ENCODE assay signal across 9 mouse cellular contexts in genomic region chr1:190978001-190978400, GRCm38 (mm10). TPM values are rescaled to one million over a fixed set of nuclear protein-coding genes. Genes with fewer than 3 reads are reported as not detected.
A peak's percentile ranks its signal among the peaks of the same experiment; 100 is the strongest.
DNase-seq lines count a peak whose midpoint lies in the region; ATAC-seq and TF ChIP-seq lines count a peak whose summit lies in the region.
"Had no signal": no experiment of that assay in that cellular context is flagged by ENCODE, and none has a peak within 500 bp of the region (broad histone marks: within the 10 kb centered on the region; RNA-seq: fewer than 3 reads in every experiment).

No protein-coding gene starts in this region.

- peak overlapping the region; percentile 30 for H3K9ac ChIP-seq in lung, postnatal 0 days (replicated peaks; ENCODE audit: low read depth)
- H3K9ac ChIP-seq in limb, embryonic 11.5 days (ENCODE audit: low read length), result peak overlapping the region; percentile 86

- no peak for TF ChIP-seq CTCF in cerebellum, adult 2 months (IDR thresholded peaks at IDR 0.05; ENCODE audit: borderline replicate concordance, insufficient read depth, low read depth, low read length)
- no peak for TF ChIP-seq CTCF in lung, postnatal 0 days (IDR thresholded peaks at IDR 0.05)
- TF ChIP-seq CTCF in lung, adult 2 months (IDR thresholded peaks at IDR 0.05; ENCODE audit: insufficient read depth, low read length), result no peak

- no peak for TF ChIP-seq EP300 in lung, postnatal 0 days (IDR thresholded peaks at IDR 0.05)

- DNase-seq in cerebellum, adult 2 months, result peak; percentile 23 to 38
- DNase-seq in cerebellum, adult 11-12 months, result no peak
- DNase-seq in lung, postnatal 0 days (ENCODE audit: low spot score), result no peak
- DNase-seq in lung, adult 2 months, result no peak
- peak; percentile 53 for DNase-seq in limb, embryonic 11.5 days (ENCODE audit: low spot score)
- peak; percentile 37 for DNase-seq in retina, embryonic 14.5 days (ENCODE audit: low spot score)
- no peak for DNase-seq in frontal cortex, postnatal 36 days (ENCODE audit: low spot score in 2 of 2)
- DNase-seq in thymus, postnatal 4 days, result no peak

- peak overlapping the region; percentile 42 for H3K4me3 ChIP-seq in cerebellum, adult 2 months (replicated peaks; ENCODE audit: insufficient read depth, low read depth, low read length)
- peak overlapping the region; percentile 51 for H3K4me3 ChIP-seq in lung, postnatal 0 days (ENCODE audit: low read depth, low read length)
- H3K4me3 ChIP-seq in lung, adult 2 months (replicated peaks; ENCODE audit: extremely low read depth, low read depth, low read length), result no peak overlapping the region
- peak overlapping the region; percentile 68 for H3K4me3 ChIP-seq in limb, embryonic 11.5 days (ENCODE audit: low read depth, low read length)

- no peaks in the 10 kb centered on the region; the same call in 1 of the 2 replicates for H3K4me1 ChIP-seq in cerebellum, adult 2 months (ENCODE audit: control insufficient read depth, insufficient read depth, low read length)
- H3K4me1 ChIP-seq in lung, postnatal 0 days (ENCODE audit: insufficient read depth, low read depth, low read length), result peaks cover 3% of the 10 kb centered on the region; the same call in 1 of the 2 replicates
- H3K4me1 ChIP-seq in lung, adult 2 months (ENCODE audit: control insufficient read depth, insufficient read depth, low read length), result no peaks in the 10 kb centered on the region; the same call in 1 of the 2 replicates
- H3K4me1 ChIP-seq in limb, embryonic 11.5 days (ENCODE audit: control insufficient read depth, insufficient read depth, low read length), result peaks cover 14% of the 10 kb centered on the region

- H3K9me3 ChIP-seq in lung, postnatal 0 days (ENCODE audit: low read length), result no peaks in the 10 kb centered on the region
- H3K9me3 ChIP-seq in limb, embryonic 11.5 days (ENCODE audit: control insufficient read depth, low read length), result no peaks in the 10 kb centered on the region

- no peaks in the 10 kb centered on the region for H3K27me3 ChIP-seq in cerebellum, adult 2 months (ENCODE audit: control insufficient read depth, insufficient read depth, low read length)
- H3K27me3 ChIP-seq in lung, postnatal 0 days (replicated peaks; ENCODE audit: insufficient read depth, low read length), result no peaks in the 10 kb centered on the region
- no peaks in the 10 kb centered on the region for H3K27me3 ChIP-seq in limb, embryonic 11.5 days (ENCODE audit: control insufficient read depth, insufficient read depth, low read length)

- H3K27ac ChIP-seq in cerebellum, adult 2 months (ENCODE audit: insufficient read depth, low read length), result no peak overlapping the region
- H3K27ac ChIP-seq in lung, postnatal 0 days (ENCODE audit: low read length), result no peak overlapping the region
- H3K27ac ChIP-seq in limb, embryonic 11.5 days (replicated peaks; ENCODE audit: low read depth, low read length), result no peak overlapping the region

- H3K36me3 ChIP-seq in lung, postnatal 0 days (ENCODE audit: insufficient read depth, low read length), result no peaks in the 10 kb centered on the region
- H3K36me3 ChIP-seq in limb, embryonic 11.5 days (ENCODE audit: control insufficient read depth, insufficient read depth, low read length), result peaks cover 7% of the 10 kb centered on the region

- ATAC-seq in lung, postnatal 0 days, result no peak
- ATAC-seq in limb, embryonic 11.5 days (ENCODE audit: insufficient number of reproducible peaks, low FRiP score, low TSS enrichment, low read depth), result peak; percentile 0; the same call in 1 of the 2 replicates

- peak overlapping the region; percentile 96 for H3K4me2 ChIP-seq in lung, postnatal 0 days (replicated peaks; ENCODE audit: low read depth, low read length)
- peak overlapping the region; percentile 95 for H3K4me2 ChIP-seq in limb, embryonic 11.5 days (ENCODE audit: low read depth, severe bottlenecking)

- TF ChIP-seq POLR2A in cerebellum, adult 2 months (IDR thresholded peaks at IDR 0.05; ENCODE audit: borderline replicate concordance, insufficient read depth, low read length), result no peak
- TF ChIP-seq POLR2A in lung, adult 2 months (IDR thresholded peaks at IDR 0.05; ENCODE audit: borderline replicate concordance, extremely low read depth, low read depth, low read length), result no peak

- 1% methylated on average over 22 of the region's 22 CpGs for WGBS in cerebellum, adult 2 months
- 1% methylated on average over 22 of the region's 22 CpGs for WGBS in lung, postnatal 0 days
- 2% methylated on average over 22 of the region's 22 CpGs for WGBS in lung, adult 2 months
- under 1% methylated on average over 20 of the region's 22 CpGs for WGBS in limb, embryonic 11.5 days

RNA-seq across cellular contexts. Expression of gene Vash2, which starts 1.1 kb away (rescaled TPM):
- 3.0 TPM in 2 replicates for polyA plus RNA-seq in cerebellum, adult 2 months (2012; rRNA removed)
- 4.2 and 4.3 TPM in 2 replicates for polyA plus RNA-seq in lung, postnatal 0 days (2015; fragmentation: Nextera tagmentation; extraction: Ambion mirVana)
- polyA plus RNA-seq in lung, adult 2 months (2012; rRNA removed), result 0.51 and 1.5 TPM in 2 replicates
- polyA plus RNA-seq in limb, embryonic 11.5 days (2014; fragmentation: Nextera tagmentation; extraction: Ambion mirVana), result 76.6 and 77.7 TPM in 2 replicates

RNA-seq across cellular contexts. Expression of gene Flvcr1, which starts 48.0 kb away (rescaled TPM):
- polyA plus RNA-seq in cerebellum, adult 2 months (2012; rRNA removed), result 24.0 and 24.3 TPM in 2 replicates
- polyA plus RNA-seq in lung, postnatal 0 days (2015; fragmentation: Nextera tagmentation; extraction: Ambion mirVana), result 7.8 and 7.9 TPM in 2 replicates
- polyA plus RNA-seq in lung, adult 2 months (2012; rRNA removed), result 19.9 and 26.1 TPM in 2 replicates
- 7.5 and 8.9 TPM in 2 replicates for polyA plus RNA-seq in limb, embryonic 11.5 days (2014; fragmentation: Nextera tagmentation; extraction: Ambion mirVana)

RNA-seq across cellular contexts. Expression of gene Angel2, which starts 53.1 kb away (rescaled TPM):
- 50.1 and 50.7 TPM in 2 replicates for polyA plus RNA-seq in cerebellum, adult 2 months (2012; rRNA removed)
- 37.7 and 40.4 TPM in 2 replicates for polyA plus RNA-seq in lung, postnatal 0 days (2015; fragmentation: Nextera tagmentation; extraction: Ambion mirVana)
- polyA plus RNA-seq in lung, adult 2 months (2012; rRNA removed), result 19.9 and 22.7 TPM in 2 replicates
- 56.7 and 59.0 TPM in 2 replicates for polyA plus RNA-seq in limb, embryonic 11.5 days (2014; fragmentation: Nextera tagmentation; extraction: Ambion mirVana)

RNA-seq across cellular contexts. Expression of gene Spata45, which starts 58.4 kb away (rescaled TPM):
- polyA plus RNA-seq in cerebellum, adult 2 months (2012; rRNA removed), result not detected in 2 replicates
- polyA plus RNA-seq in lung, postnatal 0 days (2015; fragmentation: Nextera tagmentation; extraction: Ambion mirVana), result not detected in 2 replicates
- not detected in 2 replicates for polyA plus RNA-seq in lung, adult 2 months (2012; rRNA removed)
- polyA plus RNA-seq in limb, embryonic 11.5 days (2014; fragmentation: Nextera tagmentation; extraction: Ambion mirVana), result not detected in 2 replicates
- polyA plus RNA-seq: erythroblast, embryonic 14.5 days had no signal

Comparison
In these comparisons a context has a peak if more than half of its experiments do, and no peak if none do; other contexts are left out.
1. DNase-seq: peak in cerebellum, adult 2 months (2 of 2), limb, embryonic 11.5 days (single experiment) and retina, embryonic 14.5 days (single experiment); none in cerebellum, adult 11-12 months (single experiment), lung, postnatal 0 days (single experiment), lung, adult 2 months (single experiment), frontal cortex, postnatal 36 days (0 of 2) and thymus, postnatal 4 days (single experiment).
2. RNA of gene Vash2, which starts 1.1 kb away (polyA plus RNA-seq): 76.6 to 77.7 TPM in limb, embryonic 11.5 days; 4.2 to 4.3 TPM in lung, postnatal 0 days, 3.0 TPM in cerebellum, adult 2 months and 0.51 to 1.5 TPM in lung, adult 2 months; every median in the first group is over 10 times any median in the second.